Mouse (Mus musculus) liver, adult 2 months (tissue): Measurements from ENCODE around the gene Gpr137c. TPM values are rescaled to one million over a fixed set of nuclear protein-coding genes. Genes with fewer than 3 reads are reported as not detected.

Experiments
- DNase-seq: peaks from one replicate; pipeline ENCODE4 v3.0.0-alpha.2; 2011; ENCODE audit warnings: low read depth, low spot score; ENCODE audit errors: extremely low read depth
- H3K27ac ChIP-seq: fragments of 200-500 bp; replicated peaks from 2 replicates; pipeline ENCODE4 v1.5.1; 2012; ENCODE audit warnings: low read depth, mild to moderate bottlenecking, control low read depth, inconsistent platforms, low read length; ENCODE audit not compliant: insufficient read depth
- H3K27me3 ChIP-seq: fragments of 200-500 bp; 2 replicates; pipeline ENCODE4 v1.6.1; 2012; ENCODE audit warnings: mild to moderate bottlenecking, moderate library complexity, low read length, inconsistent platforms; ENCODE audit not compliant: control insufficient read depth, insufficient read depth
- H3K36me3 ChIP-seq: fragments of 200-500 bp; 2 replicates; pipeline ENCODE4 v1.6.1; 2012; ENCODE audit warnings: low read length, inconsistent platforms; ENCODE audit not compliant: control insufficient read depth, insufficient read depth
- H3K4me1 ChIP-seq: fragments of 200-500 bp; 2 replicates; pipeline ENCODE4 v1.6.1; 2011; ENCODE audit warnings: low read length; ENCODE audit not compliant: control insufficient read depth, insufficient read depth
- H3K4me3 ChIP-seq: fragments of 200-500 bp; 2 replicates; pipeline ENCODE4 v1.5.1; 2011; ENCODE audit warnings: low read depth, mild to moderate bottlenecking, control low read depth, low read length, moderate library complexity; ENCODE audit not compliant: insufficient read depth
- H3K79me2 ChIP-seq: fragments of 200-500 bp; 2 replicates; pipeline ENCODE4 v1.6.1; 2012; ENCODE audit warnings: inconsistent platforms, mild to moderate bottlenecking, low read length, moderate library complexity; ENCODE audit not compliant: control insufficient read depth, insufficient read depth
- H3K9ac ChIP-seq: fragments of 200-500 bp; 2 replicates; pipeline ENCODE4 v1.6.1; 2012; ENCODE audit warnings: low read depth, mild to moderate bottlenecking, control low read depth, inconsistent platforms, low read length
- CTCF ChIP-seq: fragments of 200-500 bp; IDR thresholded peaks from 2 replicates; pipeline ENCODE4 v1.5.1; 2011; ENCODE audit warnings: low read depth, low read length, control low read depth
- POLR2A ChIP-seq: fragments of 200-500 bp; IDR thresholded peaks from 2 replicates; pipeline ENCODE4 v1.6.1; 2011; ENCODE audit warnings: low read length, control low read depth; ENCODE audit not compliant: insufficient read depth; ENCODE audit errors: extremely low read depth
- WGBS: fragments of 180-500 bp; shearing (Covaris S2); methylation state at CpG from one replicate; pipeline ENCODE4 v1.1.7; 2018; 5-methylcytosine and 5-hydroxymethylcytosine counted together
- polyA plus RNA-seq: library from polyadenylated mRNA; depleted of rRNA; stranded (reverse); fragments of >200 nt; gene quantifications from 2 replicates; pipeline ENCODE4 v1.2.3, GENCODE M21; 2012
- total RNA-seq: library from RNA; depleted of rRNA; stranded (reverse); fragments of >200 nt; gene quantifications from 2 replicates; pipeline ENCODE4 v1.2.3, GENCODE M21; 2014

Gpr137c gene
- total and polyA plus RNA-seq, 2 experiments: 1.6 to 3.3 TPM

GRCm38 (mm10) chr14:45220090-45220956 is 806 bp downstream of the Gpr137c start, which contains the start of gene Txndc16:
Gene Txndc16 (minus strand): TSS chr14:45220328.
- Histone ChIP-seq H3K4me1 (no peaks in the 10 kb centered on the region; the same call in 1 of the 2 replicates), H3K27me3 (no peaks in the 10 kb centered on the region), H3K36me3 (no peaks in the 10 kb centered on the region), H3K4me3 (peak within 1 kb of the TSS; percentile 71), H3K27ac (peak within 1 kb of the TSS; percentile 3; the same call in 1 of the 2 replicates), H3K9ac (peak within 1 kb of the TSS; percentile 82), H3K79me2 (no peaks in the 10 kb centered on the region)
- peak; percentile 54 for DNase-seq
- TF ChIP-seq CTCF (no peak), POLR2A (no peak)
- WGBS: under 1% methylated on average over 59 of the region's 59 CpGs

- 0 out of 2 replicates have a peak overlapping the region, but pooled peaks have one; percentile 12 for H3K9ac ChIP-seq
- peak overlapping the region; percentile 71 for H3K4me3 ChIP-seq
- H3K4me1 ChIP-seq: no peaks in the 10 kb centered on the region; the same call in 1 of the 2 replicates
- no peak for DNase-seq
- H3K27me3 ChIP-seq: no peaks in the 10 kb centered on the region
- H3K27ac ChIP-seq: no peak overlapping the region
- no peak for TF ChIP-seq CTCF
- TF ChIP-seq POLR2A: no peak
- H3K79me2 ChIP-seq: no peaks in the 10 kb centered on the region
- no peaks in the 10 kb centered on the region for H3K36me3 ChIP-seq
- WGBS: 19% methylated on average over 11 of the region's 11 CpGs
Measured at GRCm38 (mm10) chr14:45220957-45221630, 1.6 kb downstream of the Gpr137c start.

GRCm38 (mm10) chr14:45239042-45239441 is 19.5 kb downstream of the Gpr137c start:
- Histone ChIP-seq H3K27me3 (no peaks in the 10 kb centered on the region), H3K36me3 (no peaks in the 10 kb centered on the region), H3K27ac (no peak overlapping the region), H3K4me3 (no peak overlapping the region), H3K4me1 (no peaks in the 10 kb centered on the region), H3K79me2 (no peaks in the 10 kb centered on the region), H3K9ac (no peak overlapping the region)
- 81% methylated on average over 2 of the region's 2 CpGs for WGBS
- no peak for DNase-seq
- no peak for TF ChIP-seq CTCF
- TF ChIP-seq POLR2A: no peak

GRCm38 (mm10) chr14:45241613-45242012 is 22.1 kb downstream of the Gpr137c start:
- no peaks in the 10 kb centered on the region for H3K79me2 ChIP-seq
- no peaks in the 10 kb centered on the region for H3K4me1 ChIP-seq
- TF ChIP-seq CTCF (peak; percentile 35; the same call in 1 of the 2 replicates), POLR2A (no peak)
- 38% methylated on average over 1 of the region's 1 CpGs for WGBS
- H3K9ac ChIP-seq: no peak overlapping the region
- H3K27me3 ChIP-seq: no peaks in the 10 kb centered on the region
- H3K27ac ChIP-seq: no peak overlapping the region
- no peak overlapping the region for H3K4me3 ChIP-seq
- no peaks in the 10 kb centered on the region for H3K36me3 ChIP-seq
- no peak for DNase-seq

- Histone ChIP-seq H3K4me3 (no peak overlapping the region), H3K36me3 (no peaks in the 10 kb centered on the region), H3K79me2 (no peaks in the 10 kb centered on the region), H3K9ac (no peak overlapping the region), H3K27me3 (no peaks in the 10 kb centered on the region), H3K4me1 (no peaks in the 10 kb centered on the region), H3K27ac (no peak overlapping the region)
- TF ChIP-seq CTCF: no peak
- no peak for TF ChIP-seq POLR2A
- peak; percentile 24 for DNase-seq
- 79% methylated on average over 4 of the region's 4 CpGs for WGBS
Measured at GRCm38 (mm10) chr14:45251548-45252076, 32.1 kb downstream of the Gpr137c start.
